Mouse (Mus musculus) frontal cortex, postnatal 25 days (tissue): ENCODE data around the gene Cer1.

Experiments used
- DNase-seq, 2 experiments: peaks; one replicate each; pipeline ENCODE4 v3.0.0; 2022; ENCODE audit warnings: low spot score in 2 of 2

Cer1 gene

DNA sequence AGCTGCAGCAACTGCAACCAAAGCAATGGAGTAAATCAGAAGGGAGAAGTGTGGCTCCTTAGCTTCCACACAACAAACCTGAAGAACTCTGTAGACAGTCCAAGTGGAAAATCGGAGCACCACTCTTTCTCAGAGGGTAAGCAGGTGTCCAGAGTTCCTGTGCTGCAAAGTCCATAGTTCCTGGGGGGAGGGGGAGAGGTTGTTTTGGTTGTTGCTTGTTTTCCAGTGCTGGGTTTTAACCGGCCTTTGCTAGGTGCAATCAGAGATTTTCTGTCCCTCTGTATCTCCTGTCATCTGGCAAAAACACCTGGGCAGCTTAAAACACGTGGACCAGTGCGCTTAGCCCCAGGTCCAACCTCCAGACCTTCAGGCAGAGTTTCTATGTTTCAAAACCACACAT, 10.2 kb downstream of the Cer1 start:
- no peak for DNase-seq

DNA sequence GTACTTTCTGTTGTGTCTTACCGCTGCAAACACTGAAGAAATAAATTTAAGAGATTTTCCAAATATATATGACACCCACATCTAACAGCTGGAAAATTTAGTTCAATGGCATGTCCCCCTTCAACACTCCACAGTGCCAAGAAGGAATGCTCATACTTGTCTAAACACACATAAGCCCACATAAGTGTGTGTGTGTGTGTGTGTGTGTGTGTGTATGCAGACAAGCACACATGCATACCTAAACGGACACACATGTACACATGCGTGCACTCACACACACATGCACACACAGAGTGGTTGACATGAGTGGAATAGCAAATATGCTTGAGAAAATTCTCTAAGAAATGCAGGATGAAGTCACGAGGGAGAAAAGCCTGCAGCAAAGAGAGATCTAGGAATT, 12.4 kb downstream of the Cer1 start:
- DNase-seq = no peak

DNA sequence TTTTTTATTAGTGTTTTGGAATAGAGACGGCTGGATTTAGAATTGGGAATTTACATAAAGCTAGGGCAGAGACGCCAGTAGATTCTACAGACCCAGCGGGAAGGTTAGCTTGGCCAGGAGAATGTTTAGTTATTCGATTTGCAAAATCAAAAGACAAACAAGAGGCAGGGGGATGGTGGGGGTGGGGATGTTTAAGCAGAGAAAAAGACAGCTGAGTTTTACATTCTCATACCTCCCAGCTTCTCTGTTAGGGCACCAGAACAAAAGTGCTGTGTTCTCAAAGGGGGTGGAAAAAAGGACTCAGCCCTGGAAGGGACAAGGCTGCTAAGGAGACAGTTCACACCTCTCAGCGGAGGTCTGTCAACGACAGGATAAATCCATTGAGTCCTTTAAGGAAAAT, 12.8 kb downstream of the Cer1 start:
- DNase-seq = no peak

DNA sequence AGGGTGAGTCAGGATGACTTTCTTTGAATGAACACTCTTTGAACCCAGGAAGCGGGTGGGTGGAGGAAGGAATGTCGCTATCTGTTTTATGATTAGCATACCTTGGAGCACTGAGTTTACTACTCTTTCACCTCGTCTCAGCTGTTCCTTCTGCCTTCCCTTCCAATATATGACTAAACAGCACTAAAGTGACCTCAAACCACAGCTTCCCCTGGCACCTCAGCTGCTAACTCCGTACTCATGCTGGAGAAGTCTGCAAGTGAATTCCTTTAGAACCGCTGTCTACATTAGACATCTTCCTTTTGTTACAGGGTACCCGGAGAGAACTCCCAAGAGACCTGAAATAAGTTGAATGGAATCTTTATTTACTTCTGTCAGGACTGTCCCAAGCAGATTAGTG, 14.0 kb downstream of the Cer1 start:
- DNase-seq = no peak

DNA sequence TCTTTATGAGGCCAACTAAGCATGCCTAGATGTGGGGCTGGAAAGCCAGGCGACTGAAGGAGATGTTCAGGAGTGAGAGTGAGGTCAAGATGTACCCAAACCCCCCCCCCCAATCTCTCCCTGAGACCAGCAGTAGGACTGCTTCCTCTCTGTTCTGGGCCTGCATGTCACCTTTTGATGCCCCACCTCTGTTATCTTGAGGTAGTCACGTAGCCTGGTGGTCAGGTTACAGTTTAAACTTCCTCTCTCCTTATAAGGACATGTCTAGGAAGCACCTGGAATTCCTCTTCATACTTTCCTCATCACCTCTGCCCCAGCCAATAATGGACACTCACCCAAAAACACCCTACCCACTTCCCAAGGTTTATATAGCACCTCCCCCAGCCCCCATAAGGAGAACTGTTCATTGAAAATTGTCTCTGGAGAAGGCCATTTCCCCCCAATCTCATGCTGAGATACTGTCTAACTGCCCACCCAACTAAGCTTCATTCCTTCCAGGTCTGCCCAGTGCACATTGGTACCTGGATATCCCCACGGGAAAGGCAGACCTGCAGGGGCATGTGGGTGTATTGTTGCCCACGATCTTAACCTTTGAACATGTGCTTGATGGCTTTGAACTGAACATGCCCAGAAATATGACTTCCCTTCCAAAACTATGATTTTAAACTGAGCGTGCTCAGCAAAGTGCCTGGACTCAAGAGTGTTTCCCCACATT, 17.1 kb downstream of the Cer1 start:
- DNase-seq = no peak

DNA sequence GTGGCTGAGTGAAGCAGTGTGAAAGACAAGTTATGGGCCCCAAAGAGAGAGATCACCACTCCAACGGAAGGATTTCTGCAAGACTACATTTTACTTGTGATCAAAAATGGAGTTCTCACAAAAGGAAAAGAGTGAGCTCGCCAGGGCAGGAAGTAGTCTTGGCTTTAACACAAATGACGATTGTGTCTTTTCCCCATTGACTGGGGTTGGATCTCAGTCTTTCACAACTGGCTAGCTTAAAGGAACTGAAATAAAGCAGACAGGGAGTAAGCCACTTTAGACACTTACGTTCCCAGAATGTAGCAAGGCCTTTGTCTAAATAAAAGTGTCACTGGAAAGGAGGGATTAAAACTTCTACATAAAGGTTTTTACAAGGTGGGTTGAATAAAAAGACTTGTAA, 17.8 kb downstream of the Cer1 start:
- no peak for DNase-seq

DNA sequence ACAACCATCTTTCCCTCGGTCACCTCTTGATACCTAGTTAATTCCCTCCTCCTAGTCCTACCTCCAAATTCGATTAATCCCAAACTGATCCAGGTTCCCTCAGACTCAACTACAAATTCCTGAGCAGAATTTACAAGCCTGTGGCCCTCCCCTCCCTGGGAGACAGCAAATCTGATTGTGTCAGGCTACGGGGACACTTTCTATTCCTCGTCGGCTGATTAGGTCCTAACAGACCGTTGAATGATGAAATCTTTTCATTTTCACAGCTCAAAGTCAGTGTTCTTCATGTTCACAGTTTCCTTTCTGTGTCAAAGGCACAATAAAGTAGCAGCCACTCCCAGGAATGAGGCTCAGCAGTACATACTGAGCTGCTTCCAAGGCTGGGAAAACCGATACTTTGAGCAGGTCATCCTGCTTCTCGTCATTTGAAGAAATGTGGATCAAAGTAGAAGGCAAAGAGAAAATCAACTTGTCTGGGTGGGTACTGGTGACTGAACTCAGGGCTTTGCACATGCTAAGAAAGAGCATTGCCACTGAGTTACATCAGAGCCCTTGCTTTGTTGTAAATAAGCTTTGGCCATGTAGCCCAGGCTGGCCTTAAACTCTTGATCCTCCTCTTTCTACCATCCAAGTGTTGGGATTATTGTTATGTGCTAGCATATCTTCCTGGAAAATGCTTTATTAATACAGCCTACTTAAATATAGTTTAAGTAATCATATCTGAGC, 19.8 kb downstream of the Cer1 start:
- no peak for DNase-seq

DNA sequence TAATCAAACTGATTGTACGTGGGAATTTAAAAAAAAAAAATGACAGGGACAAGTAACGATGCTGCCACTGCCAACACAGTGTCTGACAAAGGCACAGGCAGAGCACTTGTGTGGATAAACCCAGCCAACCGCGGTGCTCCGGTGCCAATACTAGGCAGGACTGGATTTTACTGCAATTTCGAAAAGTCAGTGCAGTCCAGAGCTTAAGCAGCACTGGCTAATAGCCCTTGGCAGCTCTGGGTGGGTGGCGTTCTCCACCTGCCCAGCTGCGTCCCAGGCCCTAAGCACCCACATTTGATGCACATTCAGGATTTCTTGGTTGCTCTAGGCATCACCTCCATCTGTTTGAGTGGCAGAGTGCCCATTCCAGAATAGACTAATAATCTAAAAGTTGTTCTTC, 21.6 kb downstream of the Cer1 start:
- no peak for DNase-seq

DNA sequence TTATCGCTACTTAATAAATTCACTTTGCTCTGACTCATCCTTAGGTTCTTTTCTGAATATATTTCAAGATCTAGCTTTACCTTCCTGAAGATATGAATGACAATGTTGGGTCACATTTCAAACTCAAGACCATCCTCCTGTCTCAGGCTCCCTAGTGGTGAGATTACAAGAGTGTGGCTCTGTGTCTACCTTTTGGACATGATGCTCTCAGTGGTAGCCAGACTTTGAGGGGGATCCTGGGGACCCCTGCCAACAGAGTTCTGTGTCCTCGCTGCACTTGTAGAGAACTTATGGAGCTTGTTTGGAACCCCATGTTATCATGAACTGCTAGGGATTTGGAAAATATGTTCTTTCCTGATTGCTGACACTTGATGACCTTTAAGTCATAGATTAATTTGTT, 23.5 kb downstream of the Cer1 start:
- DNase-seq = no peak

DNA sequence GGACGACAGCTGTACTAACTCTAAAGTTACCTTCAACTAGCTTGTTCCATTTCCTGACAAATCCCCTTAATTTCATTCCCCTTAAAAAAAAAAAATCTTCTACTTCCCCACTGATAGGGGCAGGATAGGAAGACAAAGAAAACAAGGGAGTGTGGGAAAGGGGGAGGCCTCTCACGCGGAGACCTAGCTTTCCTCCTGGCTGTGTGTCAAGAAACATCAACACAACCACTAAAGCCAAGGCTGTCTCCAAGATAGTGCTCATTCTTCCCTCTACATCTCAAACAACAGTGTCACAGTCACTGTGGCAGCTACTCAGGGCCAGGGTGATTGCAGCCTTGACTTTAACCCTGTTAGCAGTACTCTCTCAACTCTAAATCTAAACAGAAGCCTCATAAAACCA, 24.4 kb downstream of the Cer1 start:
- DNase-seq = no peak

DNA sequence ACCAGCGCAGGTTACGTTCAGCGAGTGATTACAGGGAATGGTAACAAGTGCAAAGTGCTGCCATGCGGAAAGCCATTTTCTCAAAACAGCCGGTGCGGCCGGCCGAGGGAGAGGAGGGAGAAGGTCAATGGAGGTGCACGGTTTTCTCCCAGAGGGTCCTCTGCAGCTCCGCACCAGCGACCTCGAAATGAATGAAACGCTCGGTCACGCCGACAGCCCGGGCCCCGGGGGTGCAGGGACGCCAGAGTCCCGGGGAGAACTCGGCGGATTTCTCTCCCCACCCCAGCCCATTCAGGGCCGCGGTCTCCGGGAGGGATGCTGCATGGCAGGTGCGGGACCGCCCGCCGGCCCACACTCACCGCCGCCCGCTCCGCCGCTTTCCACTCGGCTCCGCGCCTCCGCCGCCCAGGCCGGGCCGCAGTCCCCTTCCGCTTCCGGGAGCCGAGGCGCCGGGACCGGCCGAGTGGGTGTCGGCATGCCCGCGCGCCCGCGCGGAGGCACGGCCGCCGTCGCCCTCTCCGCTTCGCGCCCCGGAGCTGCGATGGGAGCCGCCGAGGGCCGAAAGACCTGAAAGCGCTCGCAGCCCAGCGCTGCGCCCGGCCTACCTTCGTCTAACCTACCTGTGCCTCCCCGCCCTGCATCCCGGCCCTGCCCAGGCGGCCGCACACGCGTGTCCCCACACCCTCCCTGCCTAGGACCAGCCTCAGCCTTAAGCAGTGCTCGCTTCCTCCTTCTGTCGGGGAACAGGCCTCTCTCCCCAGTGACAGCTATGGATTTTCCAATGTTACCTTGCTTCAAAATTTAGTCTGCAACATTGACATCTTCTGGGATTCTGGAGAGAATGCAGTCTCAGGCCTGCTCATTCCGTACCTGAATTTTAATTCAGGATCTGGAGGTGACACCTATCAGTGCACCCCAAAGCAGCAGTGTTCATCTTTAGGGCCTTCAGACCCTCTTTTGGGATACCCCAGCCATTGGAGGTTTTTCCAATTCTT, 25.5 kb downstream of the Cer1 start, which contains the start of gene Zdhhc21:
Gene Zdhhc21 (minus strand): TSS at position 828 of the 995 bp plus-strand sequence.
- peak; percentile 67 to 74 for DNase-seq

DNA sequence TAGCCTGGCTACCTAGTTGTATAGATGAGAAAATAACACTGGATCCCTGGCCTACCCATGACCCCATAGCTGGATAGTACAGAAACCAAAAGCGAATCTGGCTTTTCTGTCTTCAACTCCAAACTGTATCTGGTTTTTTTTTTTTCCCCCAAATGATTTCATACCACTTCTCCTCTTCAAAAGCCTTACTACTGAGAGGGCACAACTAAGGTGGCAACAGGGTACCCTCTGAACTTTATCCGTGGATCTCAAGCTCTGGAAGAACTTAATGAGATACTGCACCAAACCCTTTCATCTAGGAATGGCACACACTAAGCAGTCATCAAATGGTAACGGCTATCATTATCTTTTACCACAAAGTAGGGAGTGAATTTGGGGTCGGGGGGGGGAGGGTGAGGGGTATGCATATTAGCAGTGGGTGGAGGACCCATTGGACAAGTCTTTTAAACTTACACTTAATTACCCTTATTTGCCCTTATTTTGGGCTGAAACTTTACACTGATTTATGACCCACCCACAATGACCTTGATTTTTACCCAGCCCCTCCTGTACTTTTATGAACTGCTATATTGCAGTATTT, 26.4 kb downstream of the Cer1 start:
- DNase-seq = no peak

DNA sequence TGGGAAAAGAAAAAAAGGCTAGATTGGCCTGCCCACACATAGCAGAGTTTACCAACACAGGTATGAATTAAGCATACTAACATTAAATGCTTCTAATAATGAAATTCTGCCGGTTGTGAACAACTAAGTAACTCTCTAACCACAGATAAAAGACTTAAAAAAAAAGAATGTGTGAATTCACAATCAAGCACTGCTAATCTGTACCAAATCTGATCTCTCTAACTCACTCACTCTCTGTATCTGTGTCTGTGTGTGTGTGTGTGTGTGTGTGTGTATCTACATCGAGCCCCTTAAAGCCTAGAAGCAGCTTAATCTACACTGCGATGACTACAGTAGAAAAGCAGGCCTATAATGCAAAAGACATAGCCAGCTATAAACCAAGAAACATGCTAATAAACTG, 28.0 kb downstream of the Cer1 start:
- no peak for DNase-seq

DNA sequence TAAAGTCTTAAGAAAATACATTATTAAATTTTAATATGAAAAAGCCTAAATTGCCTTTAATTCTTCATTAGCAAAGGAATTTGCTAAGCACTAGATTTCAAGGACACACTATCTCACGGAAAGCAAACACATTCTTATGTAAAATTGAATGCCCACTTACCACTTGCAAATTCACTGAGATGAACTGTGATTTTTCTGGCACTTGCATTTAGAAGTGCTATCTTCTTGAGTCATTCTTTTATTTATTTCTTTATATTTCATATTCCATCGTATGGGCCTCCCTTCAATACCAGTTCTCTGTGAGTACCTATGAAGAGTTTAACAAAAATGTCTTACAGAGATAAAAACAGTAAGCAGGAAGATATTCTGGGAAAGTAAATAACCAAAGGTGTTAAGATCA, 31.1 kb downstream of the Cer1 start:
- no peak for DNase-seq

DNA sequence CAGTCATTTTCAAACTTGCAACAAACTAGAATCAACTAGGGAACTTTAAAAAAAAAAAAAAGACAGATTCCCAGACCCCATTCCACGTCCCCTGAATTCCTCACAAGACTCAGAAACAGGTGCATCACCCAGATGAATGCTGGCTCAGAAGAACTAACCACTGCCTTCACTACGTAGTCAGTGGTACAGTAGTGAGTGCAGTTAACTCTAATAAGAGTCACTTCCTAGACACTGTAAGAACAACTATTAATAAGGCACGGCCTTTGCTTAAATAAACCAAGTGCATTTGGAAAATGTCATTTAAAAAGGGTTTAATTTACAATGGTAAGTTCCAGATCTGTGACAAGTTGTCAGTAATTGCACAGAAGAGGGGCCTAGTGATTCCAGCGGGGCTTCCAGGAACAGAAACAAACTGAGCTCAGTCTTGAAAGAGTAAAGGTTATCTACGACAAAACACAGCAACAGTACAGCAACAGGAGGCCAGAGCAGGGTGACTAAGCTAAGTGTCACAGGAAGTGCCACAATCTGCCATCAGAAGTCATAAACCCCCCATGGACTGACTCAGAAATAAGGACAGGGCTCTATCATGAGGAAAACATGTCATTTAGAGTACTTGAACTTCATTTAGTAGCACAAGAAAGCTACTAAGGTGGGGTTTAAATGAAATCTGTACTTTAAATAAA, 36.3 kb downstream of the Cer1 start:
- DNase-seq = no peak

DNA sequence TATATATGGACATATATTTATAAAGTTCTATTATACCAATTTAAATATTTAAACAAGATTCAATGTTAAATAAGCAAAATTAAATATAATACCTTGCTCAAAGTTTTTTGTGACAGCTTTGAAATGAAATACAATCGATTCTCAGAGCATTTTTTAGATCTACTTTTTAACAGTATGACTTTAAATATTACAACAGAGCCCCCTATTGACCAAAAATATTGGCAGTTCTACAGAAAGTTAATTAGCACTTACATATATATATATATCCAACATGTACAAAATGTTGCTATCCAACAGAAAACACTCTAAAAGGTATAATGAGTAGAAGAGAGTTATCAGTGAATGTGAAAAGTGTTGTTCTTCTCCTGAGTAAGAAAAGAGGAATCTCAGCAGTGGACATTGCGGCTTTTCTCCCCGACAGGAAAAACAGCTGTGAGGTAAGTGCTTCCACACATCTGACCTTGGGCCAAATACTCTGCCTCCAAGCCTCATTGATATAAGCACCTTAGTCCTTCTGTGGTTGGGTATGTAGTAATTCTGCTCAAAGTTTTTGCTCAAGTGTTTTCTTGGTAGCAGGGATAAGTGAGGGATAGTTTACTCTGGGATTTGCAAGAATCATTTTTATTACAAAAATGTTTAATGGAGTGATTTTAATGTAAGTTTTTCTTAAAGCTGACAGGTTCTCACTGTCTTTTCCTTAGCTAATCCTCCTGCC, 47.3 kb downstream of the Cer1 start:
- DNase-seq = no peak
